Mouse (Mus musculus): ENCODE data around the gene Hhipl2.

DNA sequence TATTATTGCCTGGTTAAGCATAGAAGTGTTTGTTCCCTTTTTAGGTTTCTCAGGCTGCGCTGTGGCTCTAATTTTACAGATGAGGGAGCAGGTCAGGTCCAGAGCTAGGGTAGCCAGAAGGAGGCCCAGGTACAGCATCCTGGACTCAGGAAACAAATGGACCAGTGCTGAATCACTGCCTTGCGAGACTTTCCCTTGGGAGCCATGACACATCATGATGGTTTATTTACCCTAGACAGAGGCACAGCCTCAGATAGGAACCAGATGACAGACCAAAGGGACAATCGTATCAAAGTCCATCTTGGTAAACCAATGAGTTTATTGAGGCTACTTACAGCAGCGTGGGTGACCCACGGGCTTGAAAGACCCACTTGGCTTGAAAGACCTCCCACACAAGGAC lies 36.2 kb upstream of the Hhipl2 start:
- TF ChIP-seq CTCF (IDR thresholded peaks at IDR 0.05; ENCODE audit: low read depth, low read length) (no peak), POLR2A (IDR thresholded peaks at IDR 0.05; ENCODE audit: insufficient read depth, low read length) (no peak)

Data from ES-Bruce4 (cell line).